Mouse (Mus musculus) erythroblast, embryonic 14.5 days (primary cell): ENCODE results near the gene Lmna.

Experiments used
- GATA1 ChIP-seq: IDR thresholded peaks from 2 replicates; pipeline ENCODE4 v1.6.1; 2012; ENCODE audit warnings: low read length, inconsistent platforms, mixed read lengths
- TAL1 ChIP-seq: IDR thresholded peaks from 3 replicates; pipeline ENCODE4 v1.6.1; 2012; ENCODE audit warnings: low read length, inconsistent platforms, mixed read lengths

DNA sequence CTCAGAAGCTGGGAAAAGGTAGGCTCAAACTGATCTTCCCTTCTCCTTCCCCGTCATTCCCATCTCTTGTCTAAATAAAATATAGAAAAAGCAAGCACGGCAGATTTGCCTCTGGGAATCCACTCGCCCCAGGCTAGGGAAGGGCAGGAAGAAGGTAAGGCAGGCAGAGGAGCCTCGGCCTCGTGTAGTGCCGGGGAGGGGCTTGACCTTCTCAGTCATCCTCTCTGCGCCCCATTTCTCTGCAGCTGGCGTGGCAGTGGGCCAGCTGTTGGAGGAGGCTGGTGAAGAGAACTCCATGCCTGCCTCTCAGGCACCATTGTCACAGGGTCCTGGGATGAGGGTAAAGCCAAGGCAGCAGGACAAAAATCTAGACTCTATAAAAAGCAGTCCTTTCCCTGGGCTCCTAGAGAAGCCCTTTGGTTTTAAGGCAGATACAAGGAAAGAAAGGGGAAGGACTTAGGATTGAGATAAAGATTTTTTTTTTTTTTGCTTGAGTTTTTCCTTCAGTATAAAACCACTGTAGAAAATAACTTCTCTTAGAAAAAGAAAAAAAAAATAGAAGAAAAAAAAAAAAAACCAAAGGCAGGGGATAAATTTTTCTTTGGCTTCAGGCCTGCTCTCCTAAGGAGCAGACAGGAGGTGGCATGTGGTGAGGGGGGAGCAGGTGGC, 28.2 kb downstream of the Lmna start:
- TF ChIP-seq GATA1, result no peak
- TF ChIP-seq TAL1, result no peak
